Mouse (Mus musculus) spleen, adult 10 weeks (tissue): Measurements from ENCODE around the gene Plp1. TPM values are rescaled to one million over a fixed set of nuclear protein-coding genes. Genes with fewer than 3 reads are reported as not detected.

ENCODE experiments used
- polyA plus RNA-seq: library from polyadenylated mRNA; stranded (reverse); fragments of 350-450 nt; fragmentation: Illumina TruSeq; extraction: RNeasy Lipid Tissue Mini Kit (QIAGEN cat#74804); gene quantifications from one replicate; pipeline ENCODE4 v1.2.3, GENCODE M21; 2015; ENCODE audit warnings: low replicate concordance; ENCODE audit not compliant: insufficient read depth

The Plp1 gene
- polyA plus RNA-seq, result 6.1 TPM

GRCm38 (mm10) chrX:136822371-136822770, at the start of gene Plp1:
Gene Plp1, plus strand, starts transcription at chrX:136822671.

GRCm38 (mm10) chrX:136780041-136780440, 42.4 kb upstream of the Plp1 start, which contains the start of gene Glra4:
Gene Glra4, minus strand, starts transcription at chrX:136780141.

GRCm38 (mm10) chrX:136868061-136869040, 45.9 kb downstream of the Plp1 start, which contains the start of gene Rab9b:
Gene Rab9b, minus strand, starts transcription at chrX:136868755.

Other genes starting within 250 kb of the Plp1 start
- gene Tceal3, start 231.8 kb upstream of the Plp1 start, polyA plus RNA-seq, result 4.0 TPM
- 2.8 TPM for gene Tceal1, start 114.7 kb upstream of the Plp1 start, polyA plus RNA-seq
- gene Morf4l2, start 79.0 kb upstream of the Plp1 start, polyA plus RNA-seq, result 154 TPM
- gene Glra4, start 42.5 kb upstream of the Plp1 start, polyA plus RNA-seq, result not detected
- gene Rab9b, start 46.1 kb downstream of the Plp1 start, polyA plus RNA-seq, result not detected
- not detected for gene H2bfm, start 104.7 kb downstream of the Plp1 start, polyA plus RNA-seq
- gene Tmsb15b2, start 152.8 kb downstream of the Plp1 start, polyA plus RNA-seq, result 15.1 TPM
- 16.2 TPM for gene Tmsb15l, start 154.2 kb downstream of the Plp1 start, polyA plus RNA-seq
- gene Tmsb15b1, start 154.2 kb downstream of the Plp1 start, polyA plus RNA-seq, result 19.4 TPM
- gene Zcchc18, start 170.5 kb downstream of the Plp1 start, polyA plus RNA-seq, result 16.6 TPM
- gene Slc25a53, start 215.6 kb downstream of the Plp1 start, polyA plus RNA-seq, result 49.3 TPM
- gene Fam199x, start 226.9 kb downstream of the Plp1 start, polyA plus RNA-seq, result 8.4 TPM